Mouse (Mus musculus) heart, postnatal 0 days (tissue): ENCODE data around the gene Rpl22. TPM values are rescaled to one million over a fixed set of nuclear protein-coding genes. Genes with fewer than 3 reads are reported as not detected.

Source experiments
- ATAC-seq: fragments of 200-750 bp; cut with Nextera tagmentation; 2 replicates; pipeline ENCODE4 v1.8.0; 2017; ENCODE audit warnings: low read depth, moderate number of reproducible peaks, moderate library complexity; ENCODE audit not compliant: insufficient read depth
- DNase-seq: peaks from one replicate; pipeline ENCODE4 v3.0.0-alpha.2; 2016; ENCODE audit warnings: low spot score
- H3K27ac ChIP-seq: fragments of 300-500 bp; sonication (generic); 2 replicates; pipeline ENCODE4 v1.5.1; 2014; ENCODE audit warnings: low read depth, mild to moderate bottlenecking
- H3K27me3 ChIP-seq: fragments of 300-500 bp; sonication (generic); 2 replicates; pipeline ENCODE4 v1.6.1; 2014; ENCODE audit warnings: low read length, mixed read lengths; ENCODE audit not compliant: control insufficient read depth, insufficient read depth
- H3K36me3 ChIP-seq: fragments of 300-500 bp; sonication (generic); replicated peaks from 2 replicates; pipeline ENCODE4 v1.6.1; 2014; ENCODE audit warnings: low read length, mixed read lengths; ENCODE audit not compliant: control insufficient read depth, insufficient read depth
- H3K4me1 ChIP-seq: fragments of 300-500 bp; sonication (generic); 2 replicates; pipeline ENCODE4 v1.6.1; 2014; ENCODE audit warnings: antibody characterized with exemption; ENCODE audit not compliant: control insufficient read depth, insufficient read depth
- H3K4me2 ChIP-seq: fragments of 300-500 bp; sonication (generic); 2 replicates; pipeline ENCODE4 v1.6.1; 2014; ENCODE audit warnings: low read depth, mild to moderate bottlenecking, low read length, moderate library complexity
- H3K4me3 ChIP-seq: fragments of 300-500 bp; sonication (generic); 2 replicates; pipeline ENCODE4 v1.5.1; 2014; ENCODE audit warnings: low read depth, low read length
- H3K9ac ChIP-seq: fragments of 300-500 bp; sonication (generic); replicated peaks from 2 replicates; pipeline ENCODE4 v1.6.1; 2014; ENCODE audit warnings: low read depth, low read length, mixed read lengths
- H3K9me3 ChIP-seq: fragments of 300-500 bp; sonication (generic); replicated peaks from 2 replicates; pipeline ENCODE4 v1.6.1; 2016; ENCODE audit warnings: low read length; ENCODE audit not compliant: control insufficient read depth
- CTCF ChIP-seq: IDR thresholded peaks from 2 replicates; pipeline ENCODE4 v1.5.1; 2016; ENCODE audit warnings: antibody characterized with exemption, control low read depth, low read depth
- EP300 ChIP-seq: IDR thresholded peaks from 2 replicates; pipeline ENCODE4 v1.6.1; 2016; ENCODE audit warnings: antibody characterized with exemption, low read depth
- WGBS: fragments of 180-500 bp; shearing (Covaris S2); extraction: QIAGEN DNeasy Blood & Tissue Kit; methylation state at CpG from one replicate; pipeline ENCODE4 v1.1.7; 2014; 5-methylcytosine and 5-hydroxymethylcytosine counted together
- polyA plus RNA-seq: library from polyadenylated mRNA; unstranded; fragments of >200 nt; fragmentation: Nextera tagmentation; extraction: Ambion mirVana; gene quantifications from 2 replicates; pipeline ENCODE4 v1.2.1, GENCODE M21; 2015
- total RNA-seq: library from RNA; depleted of rRNA; stranded (reverse); fragments of >200 nt; gene quantifications from 2 replicates; pipeline ENCODE4 v1.2.3, GENCODE M21; 2014; ENCODE audit warnings: low replicate concordance

The Rpl22 gene
- total and polyA plus RNA-seq, 2 experiments from 2014 or later = 118 to 224 TPM

GRCm38 (mm10) chr4:152332952-152333351 lies 7.4 kb downstream of the Rpl22 start:
- 13% methylated on average over 2 of the region's 2 CpGs for WGBS
- TF ChIP-seq EP300 (no peak), CTCF (peak; percentile 99)
- ATAC-seq = peak; percentile 55; the same call in 1 of the 2 replicates

GRCm38 (mm10) chr4:152333587-152333986 lies 8.0 kb downstream of the Rpl22 start:
- Histone ChIP-seq H3K9ac (no peak overlapping the region), H3K27ac (no peak overlapping the region), H3K36me3 (peaks cover 70% of the 10 kb centered on the region), H3K9me3 (no peaks in the 10 kb centered on the region), H3K27me3 (peaks cover 12% of the 10 kb centered on the region), H3K4me2 (no peak overlapping the region), H3K4me3 (no peak overlapping the region), H3K4me1 (peaks cover 2% of the 10 kb centered on the region)
- 95% methylated on average over 12 of the region's 12 CpGs for WGBS
- no peak for ATAC-seq
- TF ChIP-seq EP300 (no peak), CTCF (no peak)
- no peak for DNase-seq

More at GRCm38 (mm10) chr4:152332952-152333351, 7.4 kb downstream of the Rpl22 start:
- peaks cover 7% of the 10 kb centered on the region for H3K27me3 ChIP-seq
- no peak overlapping the region for H3K27ac ChIP-seq
- H3K4me2 ChIP-seq = no peak overlapping the region
- no peak overlapping the region for H3K4me3 ChIP-seq
- DNase-seq = peak; percentile 37
- H3K36me3 ChIP-seq = peaks cover 71% of the 10 kb centered on the region
- H3K4me1 ChIP-seq = no peaks in the 10 kb centered on the region
- H3K9me3 ChIP-seq = no peaks in the 10 kb centered on the region
- H3K9ac ChIP-seq = no peak overlapping the region

GRCm38 (mm10) chr4:152337772-152338171 lies 12.2 kb downstream of the Rpl22 start:
- Histone ChIP-seq H3K27ac (no peak overlapping the region), H3K27me3 (peaks cover 53% of the 10 kb centered on the region), H3K4me2 (no peak overlapping the region), H3K36me3 (peaks cover 29% of the 10 kb centered on the region), H3K9me3 (no peaks in the 10 kb centered on the region), H3K4me3 (no peak overlapping the region), H3K9ac (no peak overlapping the region), H3K4me1 (peaks cover 10% of the 10 kb centered on the region)
- no peak for ATAC-seq
- 35% methylated on average over 6 of the region's 6 CpGs for WGBS
- TF ChIP-seq EP300 (no peak), CTCF (no peak)
- DNase-seq = no peak

GRCm38 (mm10) chr4:152338419-152339292 lies 13.1 kb downstream of the Rpl22 start, which contains the start of gene Chd5:
TSS of gene Chd5 (plus strand) at chr4:152338651.
- peak; percentile 7; the same call in 1 of the 2 replicates for ATAC-seq

GRCm38 (mm10) chr4:152339293-152339790 lies 13.8 kb downstream of the Rpl22 start:
- TF ChIP-seq EP300 = no peak
- no peak overlapping the region for H3K9ac ChIP-seq
- DNase-seq = no peak
- ATAC-seq = no peak
- peak overlapping the region; percentile 56 for H3K4me3 ChIP-seq
- H3K27me3 ChIP-seq = peaks cover 69% of the 10 kb centered on the region
- H3K27ac ChIP-seq = no peak overlapping the region
- peak overlapping the region; percentile 91 for H3K4me2 ChIP-seq
- 4% methylated on average over 20 of the region's 26 CpGs for WGBS
- peaks cover 10% of the 10 kb centered on the region for H3K4me1 ChIP-seq
- peaks cover 15% of the 10 kb centered on the region for H3K36me3 ChIP-seq
- no peaks in the 10 kb centered on the region for H3K9me3 ChIP-seq

More at GRCm38 (mm10) chr4:152338419-152339292, 13.1 kb downstream of the Rpl22 start, which contains the start of gene Chd5:
- Histone ChIP-seq H3K4me1 (peaks cover 10% of the 10 kb centered on the region), H3K9ac (0 out of 2 replicates have a peak within 1 kb of the TSS, but pooled peaks have one; percentile 10), H3K27ac (no peak within 1 kb of the TSS), H3K36me3 (peaks cover 22% of the 10 kb centered on the region), H3K9me3 (no peaks in the 10 kb centered on the region), H3K4me2 (peak within 1 kb of the TSS; percentile 91), H3K27me3 (peaks cover 62% of the 10 kb centered on the region), H3K4me3 (peak within 1 kb of the TSS; percentile 56)
- TF ChIP-seq CTCF (no peak), EP300 (no peak)
- no peak for DNase-seq
- WGBS = 2% methylated on average over 56 of the region's 120 CpGs
